Mouse (Mus musculus): ENCODE results near the gene Yod1. TPM values are rescaled to one million over a fixed set of nuclear protein-coding genes. Genes with fewer than 3 reads are reported as not detected.

The Yod1 gene
- polyA plus RNA-seq, 1 experiment from 2014 or later: 17.1 TPM

DNA sequence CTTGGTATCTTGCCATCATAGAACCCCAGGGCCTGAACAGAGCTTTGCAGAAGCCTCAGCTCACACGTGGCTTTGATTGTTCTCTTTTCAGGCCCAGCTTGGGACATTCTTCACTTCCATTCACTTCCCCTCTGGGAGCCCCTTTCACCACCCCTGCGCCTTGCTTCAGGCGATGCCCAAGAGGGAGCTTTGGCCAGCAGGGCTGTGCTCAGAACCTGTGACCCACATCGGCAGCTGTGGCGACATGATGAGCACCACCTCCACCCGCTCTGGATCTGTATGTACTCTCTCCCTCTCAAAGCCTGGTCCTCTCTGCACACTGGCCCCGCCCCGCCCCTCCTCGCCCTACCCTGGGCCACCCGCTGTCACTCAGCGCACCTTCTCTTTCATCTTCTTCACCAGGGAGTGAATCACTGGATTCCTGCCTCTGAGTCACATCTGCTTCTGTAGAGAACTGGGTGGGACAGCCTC, 20.3 kb downstream of the Yod1 start:
- no peaks in the 10 kb centered on the region for H3K27me3 ChIP-seq (ENCODE audit: control insufficient read depth, insufficient read depth, low read length)
- no peak overlapping the region for H3K27ac ChIP-seq (ENCODE audit: low read depth, low read length)
- ATAC-seq (replicated peaks; ENCODE audit: low FRiP score) (peak; percentile 34), DNase-seq (ENCODE audit: low spot score) (no peak)
- H3K4me2 ChIP-seq (ENCODE audit: low read depth, low read length, severe bottlenecking): no peak overlapping the region
- H3K4me3 ChIP-seq (ENCODE audit: low read depth, low read length): no peak overlapping the region
- H3K9ac ChIP-seq (ENCODE audit: low read length): no peak overlapping the region
- no peaks in the 10 kb centered on the region for H3K9me3 ChIP-seq (ENCODE audit: control insufficient read depth, low read length)
- no peaks in the 10 kb centered on the region for H3K36me3 ChIP-seq (ENCODE audit: control insufficient read depth, insufficient read depth, low read length)
- WGBS: 26% methylated on average over 11 of the region's 11 CpGs
- no peaks in the 10 kb centered on the region for H3K4me1 ChIP-seq (replicated peaks; ENCODE audit: control insufficient read depth, insufficient read depth, low read length)

DNA sequence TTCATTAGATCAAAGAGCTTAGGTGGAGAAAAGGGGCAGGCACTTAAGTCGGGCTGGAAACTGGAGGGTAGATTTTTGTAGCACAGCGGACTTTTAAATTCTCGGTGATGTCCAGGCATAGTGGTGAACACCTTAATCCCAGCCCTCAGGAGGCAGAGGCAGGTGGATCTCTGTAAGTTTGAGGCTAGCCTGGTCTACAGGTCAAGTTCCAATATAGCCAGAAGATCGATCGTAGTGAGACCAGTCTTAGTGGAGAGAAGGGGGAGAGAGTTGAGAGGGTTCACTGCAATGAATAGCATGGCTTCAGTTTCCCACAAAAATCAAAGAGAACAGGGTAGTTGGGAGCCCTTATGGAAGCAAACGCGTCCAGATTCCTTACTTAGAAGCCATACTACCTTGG, 20.8 kb downstream of the Yod1 start:
- H3K9ac ChIP-seq (ENCODE audit: low read length): no peak overlapping the region
- WGBS: 87% methylated on average over 7 of the region's 7 CpGs
- H3K4me1 ChIP-seq (replicated peaks; ENCODE audit: control insufficient read depth, insufficient read depth, low read length): no peaks in the 10 kb centered on the region
- H3K4me3 ChIP-seq (ENCODE audit: low read depth, low read length): no peak overlapping the region
- no peaks in the 10 kb centered on the region for H3K27me3 ChIP-seq (ENCODE audit: control insufficient read depth, insufficient read depth, low read length)
- H3K9me3 ChIP-seq (ENCODE audit: control insufficient read depth, low read length): no peaks in the 10 kb centered on the region
- no peak for ATAC-seq (replicated peaks; ENCODE audit: low FRiP score)
- no peaks in the 10 kb centered on the region for H3K36me3 ChIP-seq (ENCODE audit: control insufficient read depth, insufficient read depth, low read length)
- H3K4me2 ChIP-seq (ENCODE audit: low read depth, low read length, severe bottlenecking): no peak overlapping the region
- no peak for DNase-seq (ENCODE audit: low spot score)
- H3K27ac ChIP-seq (ENCODE audit: low read depth, low read length): no peak overlapping the region

DNA sequence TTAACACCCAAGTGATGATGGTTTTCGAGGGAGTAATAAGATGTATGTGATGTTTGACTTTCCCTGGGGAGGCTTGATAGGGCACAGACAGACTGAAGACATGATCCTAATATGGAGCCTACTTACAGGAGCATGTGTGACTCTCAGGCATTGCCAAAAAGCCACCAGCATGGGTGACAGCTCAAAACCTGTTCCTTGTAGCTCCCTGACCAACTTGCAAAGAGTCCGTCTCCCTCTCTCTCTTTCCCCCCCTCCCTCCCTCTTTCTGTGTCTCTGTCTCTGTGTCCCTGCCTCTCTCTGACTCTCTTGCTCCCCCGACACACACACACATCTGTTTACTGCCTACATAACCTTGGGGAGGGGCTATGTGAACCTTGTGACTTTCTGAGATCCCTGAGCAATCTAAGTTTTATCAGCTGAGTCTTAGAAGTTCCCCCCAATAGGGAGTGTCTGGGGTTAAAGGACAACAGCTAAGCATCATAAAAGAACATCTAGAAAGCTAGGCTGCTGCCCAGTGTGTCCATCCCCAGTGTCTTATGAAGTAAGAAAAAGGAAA, 21.5 kb downstream of the Yod1 start:
- Histone ChIP-seq H3K4me1 (replicated peaks; ENCODE audit: control insufficient read depth, insufficient read depth, low read length) (no peaks in the 10 kb centered on the region), H3K9ac (ENCODE audit: low read length) (no peak overlapping the region), H3K9me3 (ENCODE audit: control insufficient read depth, low read length) (no peaks in the 10 kb centered on the region), H3K4me2 (ENCODE audit: low read depth, low read length, severe bottlenecking) (no peak overlapping the region), H3K27me3 (ENCODE audit: control insufficient read depth, insufficient read depth, low read length) (no peaks in the 10 kb centered on the region), H3K4me3 (ENCODE audit: low read depth, low read length) (no peak overlapping the region), H3K36me3 (ENCODE audit: control insufficient read depth, insufficient read depth, low read length) (no peaks in the 10 kb centered on the region), H3K27ac (ENCODE audit: low read depth, low read length) (no peak overlapping the region)
- WGBS: 92% methylated on average over 3 of the region's 3 CpGs
- DNase-seq (ENCODE audit: low spot score): no peak
- no peak for ATAC-seq (replicated peaks; ENCODE audit: low FRiP score)

DNA sequence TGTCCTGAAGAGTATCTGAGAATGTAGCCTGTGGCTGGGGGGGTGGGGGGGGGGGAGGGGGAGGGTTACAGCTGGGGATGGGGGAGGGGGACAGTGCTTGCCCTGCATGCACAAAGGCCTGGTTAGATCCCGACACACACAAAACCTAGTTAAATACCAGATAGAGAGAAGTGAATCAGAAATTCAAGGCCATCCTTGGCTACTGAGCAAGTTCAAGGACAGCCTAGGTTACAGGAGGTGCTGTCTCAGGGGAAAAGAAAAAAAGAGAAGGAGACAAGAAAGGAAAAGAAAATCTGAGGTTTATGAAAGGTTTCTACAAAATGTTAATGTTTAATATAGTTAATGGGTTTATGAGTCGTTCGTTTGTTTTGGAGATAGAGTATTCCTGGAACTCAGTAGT, 22.5 kb downstream of the Yod1 start:
- Histone ChIP-seq H3K27ac (ENCODE audit: low read depth, low read length) (no peak overlapping the region), H3K9me3 (ENCODE audit: control insufficient read depth, low read length) (no peaks in the 10 kb centered on the region), H3K9ac (ENCODE audit: low read length) (no peak overlapping the region), H3K4me2 (ENCODE audit: low read depth, low read length, severe bottlenecking) (no peak overlapping the region), H3K27me3 (ENCODE audit: control insufficient read depth, insufficient read depth, low read length) (no peaks in the 10 kb centered on the region), H3K4me1 (replicated peaks; ENCODE audit: control insufficient read depth, insufficient read depth, low read length) (no peaks in the 10 kb centered on the region), H3K4me3 (ENCODE audit: low read depth, low read length) (no peak overlapping the region), H3K36me3 (ENCODE audit: control insufficient read depth, insufficient read depth, low read length) (no peaks in the 10 kb centered on the region)
- DNase-seq (ENCODE audit: low spot score) (no peak), ATAC-seq (replicated peaks; ENCODE audit: low FRiP score) (no peak)
- 84% methylated on average over 3 of the region's 3 CpGs for WGBS

DNA sequence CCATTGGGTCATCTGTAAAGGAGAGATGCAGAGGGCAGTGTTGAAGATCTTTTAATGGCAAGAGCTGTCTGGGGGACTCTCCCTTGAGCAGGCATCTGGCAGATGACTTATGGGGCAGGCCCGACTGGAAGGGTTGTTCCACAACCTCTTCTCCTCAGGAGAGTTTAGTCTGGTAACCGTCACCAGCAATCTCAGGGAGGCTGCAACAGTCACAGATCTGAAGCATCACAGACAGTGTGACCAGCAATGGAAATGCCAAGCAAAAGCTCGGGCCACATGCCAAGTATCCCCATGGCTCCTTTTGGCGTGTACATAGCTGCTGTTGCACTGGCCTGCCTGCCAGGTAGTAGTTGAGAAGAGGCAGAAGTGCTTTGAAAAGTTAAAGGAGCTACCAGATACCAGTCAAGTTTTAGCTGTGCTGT, 23.1 kb downstream of the Yod1 start:
- ATAC-seq (replicated peaks; ENCODE audit: low FRiP score): no peak
- no peaks in the 10 kb centered on the region for H3K27me3 ChIP-seq (ENCODE audit: control insufficient read depth, insufficient read depth, low read length)
- H3K36me3 ChIP-seq (ENCODE audit: control insufficient read depth, insufficient read depth, low read length): no peaks in the 10 kb centered on the region
- WGBS: 83% methylated on average over 4 of the region's 4 CpGs
- H3K4me3 ChIP-seq (ENCODE audit: low read depth, low read length): no peak overlapping the region
- DNase-seq (ENCODE audit: low spot score): no peak
- no peak overlapping the region for H3K4me2 ChIP-seq (ENCODE audit: low read depth, low read length, severe bottlenecking)
- H3K27ac ChIP-seq (ENCODE audit: low read depth, low read length): no peak overlapping the region; the same call in 1 of the 2 replicates
- H3K9ac ChIP-seq (ENCODE audit: low read length): no peak overlapping the region
- no peaks in the 10 kb centered on the region for H3K9me3 ChIP-seq (ENCODE audit: control insufficient read depth, low read length)
- H3K4me1 ChIP-seq (replicated peaks; ENCODE audit: control insufficient read depth, insufficient read depth, low read length): no peaks in the 10 kb centered on the region

DNA sequence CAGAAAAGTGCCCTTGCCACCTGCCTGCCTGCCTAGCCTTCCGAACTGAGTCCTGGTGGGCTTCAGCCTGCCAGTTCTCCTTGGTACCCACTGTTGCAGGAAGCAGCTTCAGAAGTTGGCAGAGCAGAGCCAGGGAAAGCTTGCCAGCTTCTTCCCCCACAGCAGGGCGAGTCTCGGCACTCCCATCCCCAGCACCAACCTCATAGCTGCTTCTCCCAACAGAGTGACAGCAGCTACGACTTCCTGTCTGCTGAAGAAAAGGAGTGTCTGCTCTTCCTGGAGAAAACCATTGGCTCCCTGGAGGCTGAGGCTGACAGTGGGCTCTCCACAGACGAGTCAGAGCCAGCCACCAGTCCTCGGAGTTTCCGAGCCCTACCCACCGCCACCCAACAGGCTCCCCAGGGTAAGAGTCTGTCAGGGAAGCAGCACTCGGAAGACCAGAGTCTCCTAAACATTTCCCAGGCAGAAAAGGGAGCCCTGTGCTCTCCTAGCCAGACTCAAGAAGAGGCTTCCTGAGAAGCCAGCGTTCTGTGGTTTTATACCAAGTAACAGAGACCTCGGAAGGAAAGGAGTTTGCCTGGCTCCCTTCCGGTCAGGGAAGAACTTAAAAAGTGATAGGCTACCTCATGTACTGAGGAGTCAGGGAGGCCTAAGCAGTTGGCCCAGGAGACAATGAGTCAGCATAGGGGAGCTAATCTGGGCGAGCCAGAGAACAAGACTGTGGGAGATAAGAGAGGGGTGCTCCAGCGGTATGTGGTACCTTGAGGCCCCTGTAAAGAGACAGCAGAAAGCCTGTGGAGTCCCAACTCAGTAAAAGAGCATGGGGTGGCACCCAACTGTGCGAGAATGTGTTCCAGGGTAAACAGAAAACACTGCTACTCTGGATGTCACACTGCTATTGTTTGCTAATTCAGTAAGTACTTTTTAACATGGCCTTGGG, 23.9 kb downstream of the Yod1 start:
- H3K9me3 ChIP-seq (ENCODE audit: control insufficient read depth, low read length): no peaks in the 10 kb centered on the region
- H3K4me3 ChIP-seq (ENCODE audit: low read depth, low read length): no peak overlapping the region
- no peak overlapping the region for H3K9ac ChIP-seq (ENCODE audit: low read length)
- 60% methylated on average over 15 of the region's 15 CpGs for WGBS
- H3K4me2 ChIP-seq (ENCODE audit: low read depth, low read length, severe bottlenecking): no peak overlapping the region
- ATAC-seq (replicated peaks; ENCODE audit: low FRiP score) (peak; percentile 54; the same call in 1 of the 2 replicates), DNase-seq (ENCODE audit: low spot score) (no peak)
- H3K27me3 ChIP-seq (ENCODE audit: control insufficient read depth, insufficient read depth, low read length): no peaks in the 10 kb centered on the region
- H3K27ac ChIP-seq (ENCODE audit: low read depth, low read length): peak overlapping the region; percentile 46
- H3K4me1 ChIP-seq (replicated peaks; ENCODE audit: control insufficient read depth, insufficient read depth, low read length): no peaks in the 10 kb centered on the region
- no peaks in the 10 kb centered on the region for H3K36me3 ChIP-seq (ENCODE audit: control insufficient read depth, insufficient read depth, low read length)

DNA sequence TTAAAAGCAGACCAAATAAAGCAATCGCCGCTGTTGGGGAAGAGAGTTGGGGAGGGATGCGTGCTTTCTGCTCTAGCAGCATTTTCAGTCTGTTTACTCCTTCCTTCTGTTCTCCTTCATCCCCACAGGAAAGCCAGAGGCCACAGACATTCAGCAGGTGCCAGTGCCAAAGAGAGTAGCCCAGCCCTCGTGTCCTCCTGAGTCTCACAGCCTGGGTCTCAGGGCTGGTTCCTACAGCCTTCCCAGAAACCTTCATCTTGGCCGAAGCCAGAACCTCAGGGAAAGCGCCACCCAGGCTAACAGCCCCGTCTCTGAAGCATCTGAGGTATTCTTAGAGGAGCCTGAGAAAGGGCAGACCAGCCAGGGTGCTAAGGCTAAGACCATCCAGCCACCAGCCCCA, 25.1 kb downstream of the Yod1 start:
- H3K4me1 ChIP-seq (replicated peaks; ENCODE audit: control insufficient read depth, insufficient read depth, low read length): no peaks in the 10 kb centered on the region
- H3K4me2 ChIP-seq (ENCODE audit: low read depth, low read length, severe bottlenecking): no peak overlapping the region
- ATAC-seq (replicated peaks; ENCODE audit: low FRiP score) (no peak), DNase-seq (ENCODE audit: low spot score) (no peak)
- no peak overlapping the region; the same call in 1 of the 2 replicates for H3K27ac ChIP-seq (ENCODE audit: low read depth, low read length)
- H3K9me3 ChIP-seq (ENCODE audit: control insufficient read depth, low read length): no peaks in the 10 kb centered on the region
- no peaks in the 10 kb centered on the region for H3K27me3 ChIP-seq (ENCODE audit: control insufficient read depth, insufficient read depth, low read length)
- H3K9ac ChIP-seq (ENCODE audit: low read length): no peak overlapping the region
- H3K36me3 ChIP-seq (ENCODE audit: control insufficient read depth, insufficient read depth, low read length): no peaks in the 10 kb centered on the region
- H3K4me3 ChIP-seq (ENCODE audit: low read depth, low read length): no peak overlapping the region
- 91% methylated on average over 7 of the region's 7 CpGs for WGBS

DNA sequence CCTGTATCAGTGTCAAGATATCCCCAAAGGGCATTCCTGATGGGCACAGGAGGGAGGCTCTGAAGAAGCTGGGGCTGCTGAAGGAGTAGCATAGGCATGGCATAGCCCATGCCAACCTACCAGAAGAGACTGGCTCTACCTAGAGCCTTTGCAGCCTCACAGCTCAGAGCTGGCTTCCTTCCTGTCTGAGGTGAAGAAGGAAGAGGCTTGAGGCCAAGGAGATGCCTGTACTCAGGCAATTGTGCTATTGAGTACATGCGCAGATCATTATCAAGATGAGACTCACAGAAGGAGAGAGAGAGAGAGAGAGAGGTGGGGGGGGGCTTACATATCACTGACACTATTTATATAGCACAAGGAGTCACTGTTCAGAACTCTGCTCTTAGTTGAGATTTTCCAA, 26.6 kb downstream of the Yod1 start:
- DNase-seq (ENCODE audit: low spot score): no peak
- no peak overlapping the region for H3K9ac ChIP-seq (ENCODE audit: low read length)
- H3K27me3 ChIP-seq (ENCODE audit: control insufficient read depth, insufficient read depth, low read length): no peaks in the 10 kb centered on the region
- no peak overlapping the region for H3K4me2 ChIP-seq (ENCODE audit: low read depth, low read length, severe bottlenecking)
- no peak overlapping the region for H3K27ac ChIP-seq (ENCODE audit: low read depth, low read length)
- 90% methylated on average over 1 of the region's 1 CpGs for WGBS
- H3K4me1 ChIP-seq (replicated peaks; ENCODE audit: control insufficient read depth, insufficient read depth, low read length): no peaks in the 10 kb centered on the region
- ATAC-seq (replicated peaks; ENCODE audit: low FRiP score): no peak
- H3K4me3 ChIP-seq (ENCODE audit: low read depth, low read length): no peak overlapping the region
- no peaks in the 10 kb centered on the region for H3K9me3 ChIP-seq (ENCODE audit: control insufficient read depth, low read length)
- H3K36me3 ChIP-seq (ENCODE audit: control insufficient read depth, insufficient read depth, low read length): no peaks in the 10 kb centered on the region

All from forebrain, embryonic 11.5 days (tissue).